Mouse (Mus musculus) erythroblast, embryonic 14.5 days (primary cell): ENCODE data around the gene Znrf1. TPM values are rescaled to one million over a fixed set of nuclear protein-coding genes. Genes with fewer than 3 reads are reported as not detected.
"Not testable (repeated sequence)": the region's sequence is repeated elsewhere in the genome, so short reads cannot be mapped to it uniquely, and the experiment has no call there.

Source experiments
- H3K27me3 ChIP-seq: 2 replicates; pipeline ENCODE4 v1.6.1; 2012; ENCODE audit warnings: inconsistent platforms; ENCODE audit not compliant: control insufficient read depth
- H3K36me3 ChIP-seq: 2 replicates; pipeline ENCODE4 v1.6.1; 2012; ENCODE audit warnings: mild to moderate bottlenecking, inconsistent platforms; ENCODE audit not compliant: control insufficient read depth
- H3K4me1 ChIP-seq: 2 replicates; pipeline ENCODE4 v1.6.1; 2012; ENCODE audit warnings: inconsistent platforms; ENCODE audit not compliant: control insufficient read depth
- H3K4me3 ChIP-seq: replicated peaks from 2 replicates; pipeline ENCODE3; 2012; ENCODE audit warnings: moderate library complexity, mild to moderate bottlenecking, inconsistent platforms
- H3K9me3 ChIP-seq: 2 replicates; pipeline ENCODE4 v1.6.1; 2012; ENCODE audit warnings: low read length, inconsistent platforms, mixed read lengths; ENCODE audit not compliant: control insufficient read depth
- GATA1 ChIP-seq: IDR thresholded peaks from 2 replicates; pipeline ENCODE4 v1.6.1; 2012; ENCODE audit warnings: low read length, inconsistent platforms, mixed read lengths
- TAL1 ChIP-seq: IDR thresholded peaks from 3 replicates; pipeline ENCODE4 v1.6.1; 2012; ENCODE audit warnings: low read length, inconsistent platforms, mixed read lengths
- polyA plus RNA-seq: library from polyadenylated mRNA; stranded (reverse); fragments of >175 nt; gene quantifications from 2 replicates; pipeline ENCODE4 v1.2.3, GENCODE M21; 2012

The Znrf1 gene
- polyA plus RNA-seq, result 0.85 and 1.6 TPM in 2 replicates

DNA sequence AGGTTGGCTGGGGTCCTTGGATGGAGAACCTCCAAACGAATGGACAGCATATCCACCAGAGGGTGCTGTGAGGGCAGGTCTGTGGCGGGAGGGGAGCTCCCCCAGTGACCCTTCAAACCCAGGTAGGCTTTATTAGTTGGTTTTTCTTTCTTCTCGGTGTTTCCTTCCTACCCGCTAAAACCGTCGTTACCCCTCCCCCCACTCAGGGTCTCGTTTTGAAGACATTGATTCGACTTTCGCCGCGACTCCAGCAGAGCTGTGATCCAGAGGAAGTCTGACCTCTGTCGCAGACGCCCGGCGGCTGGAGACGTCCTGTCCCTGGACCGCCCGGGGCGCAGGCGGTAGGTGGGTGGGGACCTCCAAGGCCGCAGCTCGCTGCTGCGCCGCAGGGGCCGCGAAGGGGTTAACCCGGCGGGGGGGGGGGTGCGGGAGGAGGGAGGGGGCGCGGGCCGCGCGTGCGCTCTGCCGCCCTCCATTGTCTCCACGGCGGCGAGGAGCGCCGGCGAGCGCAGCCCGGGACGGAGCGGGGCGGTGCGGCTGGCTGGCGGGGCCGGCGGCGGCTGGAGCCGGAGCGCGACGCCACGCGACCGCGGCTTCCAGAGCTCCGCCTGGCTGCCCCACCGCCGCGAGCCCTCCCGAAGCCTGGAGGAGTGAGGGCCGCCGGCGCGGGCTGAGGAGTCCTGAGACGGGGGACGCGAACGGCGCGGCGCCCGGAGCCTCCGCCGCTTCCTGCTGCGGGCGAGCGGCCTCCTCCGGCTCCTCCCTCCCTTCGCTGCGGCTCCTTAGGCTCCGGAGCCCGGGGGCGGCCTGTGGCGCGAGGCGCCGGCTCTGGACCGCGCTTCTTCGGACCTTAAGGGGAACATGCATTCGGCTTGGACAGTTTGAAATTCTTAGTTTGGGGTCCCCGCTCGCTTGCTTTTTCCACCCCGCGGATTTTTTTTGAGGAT, at the start of gene Znrf1:
Znrf1 (plus strand) TSS at position 67 of the 947 bp plus-strand sequence.
- H3K36me3 ChIP-seq, result no peaks in the 10 kb centered on the region
- no peaks in the 10 kb centered on the region for H3K9me3 ChIP-seq
- no peak for TF ChIP-seq TAL1
- TF ChIP-seq GATA1, result no peak
- peaks cover 34% of the 10 kb centered on the region for H3K4me1 ChIP-seq
- H3K4me3 ChIP-seq, result peak within 1 kb of the TSS; percentile 73
- H3K27me3 ChIP-seq, result peaks cover 16% of the 10 kb centered on the region

DNA sequence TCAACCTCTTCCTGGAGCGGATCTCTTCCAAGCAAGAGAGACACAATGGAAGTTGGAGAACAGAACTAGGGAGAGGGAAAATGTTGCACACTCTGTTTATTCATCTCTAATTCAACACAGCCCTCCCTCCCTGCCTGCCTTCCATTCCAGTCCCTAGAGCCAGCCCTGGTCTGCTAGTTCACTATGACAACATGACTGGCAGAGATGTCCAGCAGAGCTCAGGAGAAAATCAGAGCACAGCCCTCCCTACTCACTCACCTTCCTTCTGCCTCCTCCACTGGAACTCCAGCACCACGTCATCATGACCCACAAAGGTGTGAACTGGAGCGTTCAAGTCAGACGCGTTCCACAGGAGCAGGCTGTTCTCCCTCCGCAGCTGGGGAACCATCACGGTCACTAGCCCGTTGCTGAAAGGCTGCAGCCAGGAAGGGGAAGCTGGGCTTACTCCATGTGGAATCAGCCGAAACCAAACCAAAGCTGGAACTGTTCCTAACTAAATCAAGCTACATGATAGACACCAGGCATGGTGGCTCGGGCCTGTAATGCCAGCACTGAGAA, 45.8 kb upstream of the Znrf1 start:
- Histone ChIP-seq H3K9me3 (no peaks in the 10 kb centered on the region), H3K4me3 (no peak overlapping the region), H3K36me3 (peaks cover 33% of the 10 kb centered on the region), H3K27me3 (no peaks in the 10 kb centered on the region), H3K4me1 (no peaks in the 10 kb centered on the region)
- TF ChIP-seq GATA1 (no peak), TAL1 (no peak)

DNA sequence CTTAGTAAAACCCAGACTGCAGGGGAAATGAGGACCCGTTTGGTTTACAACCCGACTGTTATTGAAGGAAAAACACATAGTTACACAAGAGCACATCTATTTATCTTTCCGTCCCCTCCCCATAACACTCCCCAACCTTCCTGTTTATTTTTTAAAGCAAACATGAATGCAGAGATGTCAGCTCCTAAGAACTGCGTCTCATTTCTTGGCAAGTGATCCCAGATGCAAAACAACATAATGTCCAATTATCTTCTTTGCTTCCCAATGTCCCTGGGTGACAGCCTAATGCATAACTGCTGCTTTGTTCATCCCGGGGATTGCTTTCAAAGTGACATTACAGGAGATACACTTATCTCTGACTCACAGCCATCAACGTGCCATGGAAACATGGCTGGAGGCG, 44.7 kb upstream of the Znrf1 start:
- Histone ChIP-seq H3K9me3 (no peaks in the 10 kb centered on the region), H3K27me3 (no peaks in the 10 kb centered on the region), H3K4me3 (no peak overlapping the region), H3K4me1 (no peaks in the 10 kb centered on the region), H3K36me3 (peaks cover 36% of the 10 kb centered on the region)
- no peak for TF ChIP-seq GATA1

DNA sequence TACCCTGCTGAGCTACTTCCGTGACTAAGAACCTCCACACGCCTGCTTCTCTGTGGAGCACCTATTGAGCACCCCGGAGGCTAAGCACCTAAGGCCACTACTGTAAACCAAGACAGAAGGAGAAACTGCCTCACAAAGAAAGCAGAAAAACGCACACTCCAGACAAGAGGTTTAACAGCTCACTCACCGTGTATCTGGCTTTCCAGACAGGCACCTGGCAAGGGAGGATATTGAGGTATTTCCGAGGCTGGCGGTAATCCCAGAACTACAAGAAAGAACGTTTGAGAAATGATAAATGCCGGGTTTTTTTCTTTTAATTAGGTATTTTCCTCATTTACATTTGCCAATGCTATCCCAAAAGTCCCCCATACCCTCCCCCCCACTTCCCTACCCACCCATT, 43.4 kb upstream of the Znrf1 start:
- Histone ChIP-seq H3K9me3 (no peaks in the 10 kb centered on the region), H3K27me3 (no peaks in the 10 kb centered on the region), H3K4me3 (no peak overlapping the region), H3K36me3 (peaks cover 38% of the 10 kb centered on the region), H3K4me1 (no peaks in the 10 kb centered on the region)
- TF ChIP-seq TAL1 (no peak), GATA1 (no peak)

DNA sequence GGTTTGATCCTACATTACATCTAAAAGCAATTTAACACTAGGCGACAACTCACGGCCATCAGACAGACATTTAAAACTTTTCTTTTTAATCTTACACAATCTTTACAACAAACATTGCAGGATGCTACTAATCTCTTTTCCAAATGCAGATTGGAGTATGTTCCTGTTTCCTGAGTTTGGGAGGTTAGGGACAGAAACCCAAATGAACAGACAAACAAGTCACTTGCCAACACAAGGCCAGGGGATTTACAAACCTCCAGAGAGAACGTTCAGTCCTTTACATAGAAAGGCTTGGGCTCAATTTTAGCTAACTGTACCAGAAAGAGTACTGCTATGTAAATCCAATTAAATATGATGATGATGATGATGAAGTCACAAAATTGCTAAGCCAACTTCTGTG, 42.7 kb upstream of the Znrf1 start:
- no peaks in the 10 kb centered on the region for H3K4me1 ChIP-seq
- TF ChIP-seq GATA1, result no peak
- no peak for TF ChIP-seq TAL1
- H3K4me3 ChIP-seq, result no peak overlapping the region
- no peaks in the 10 kb centered on the region for H3K9me3 ChIP-seq
- H3K27me3 ChIP-seq, result no peaks in the 10 kb centered on the region
- peaks cover 43% of the 10 kb centered on the region for H3K36me3 ChIP-seq

DNA sequence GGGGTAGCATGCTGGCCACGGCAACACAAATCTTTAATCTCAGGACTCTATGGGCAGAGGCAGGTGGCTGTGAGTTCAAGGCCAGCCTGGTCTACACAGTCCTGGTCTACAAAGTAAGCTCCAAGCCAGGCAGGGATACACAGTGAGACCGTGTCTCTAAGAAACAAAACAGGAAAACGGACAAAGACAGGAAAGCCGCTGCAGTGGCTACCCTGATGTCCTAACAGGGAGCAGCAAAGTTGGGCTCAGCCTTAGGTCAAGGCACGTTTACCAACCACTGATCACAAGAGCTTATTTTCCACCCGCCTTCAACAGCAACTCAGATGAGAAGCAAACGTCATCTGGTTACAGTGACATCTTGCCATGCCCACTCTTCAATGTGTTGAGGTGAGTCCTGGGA, 39.6 kb upstream of the Znrf1 start:
- Histone ChIP-seq H3K4me1 (no peaks in the 10 kb centered on the region), H3K27me3 (no peaks in the 10 kb centered on the region), H3K9me3 (no peaks in the 10 kb centered on the region), H3K4me3 (no peak overlapping the region), H3K36me3 (peaks cover 58% of the 10 kb centered on the region)
- TF ChIP-seq TAL1, result no peak
- no peak for TF ChIP-seq GATA1

DNA sequence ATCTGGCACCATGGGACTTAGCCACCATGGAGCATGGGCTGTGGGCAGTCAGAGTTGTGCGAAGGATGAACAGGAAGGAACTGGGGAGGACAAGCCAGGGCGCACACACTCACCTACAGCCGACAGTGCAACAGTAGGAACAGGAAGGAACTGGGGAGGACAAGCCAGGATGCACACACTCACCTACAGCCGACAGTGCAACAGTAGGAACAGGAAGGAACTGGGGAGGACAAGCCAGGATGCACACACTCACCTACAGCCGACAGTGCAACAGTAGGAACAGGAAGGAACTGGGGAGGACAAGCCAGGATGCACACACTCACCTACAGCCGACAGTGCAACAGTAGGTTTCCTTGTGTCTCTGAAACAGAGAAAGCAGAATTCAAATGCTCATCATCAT, 37.6 kb upstream of the Znrf1 start:
- H3K4me3 ChIP-seq, H3K9me3 ChIP-seq, H3K4me1 ChIP-seq, H3K27me3 ChIP-seq: not testable (repeated sequence)
- peaks cover 63% of the 10 kb centered on the region for H3K36me3 ChIP-seq

DNA sequence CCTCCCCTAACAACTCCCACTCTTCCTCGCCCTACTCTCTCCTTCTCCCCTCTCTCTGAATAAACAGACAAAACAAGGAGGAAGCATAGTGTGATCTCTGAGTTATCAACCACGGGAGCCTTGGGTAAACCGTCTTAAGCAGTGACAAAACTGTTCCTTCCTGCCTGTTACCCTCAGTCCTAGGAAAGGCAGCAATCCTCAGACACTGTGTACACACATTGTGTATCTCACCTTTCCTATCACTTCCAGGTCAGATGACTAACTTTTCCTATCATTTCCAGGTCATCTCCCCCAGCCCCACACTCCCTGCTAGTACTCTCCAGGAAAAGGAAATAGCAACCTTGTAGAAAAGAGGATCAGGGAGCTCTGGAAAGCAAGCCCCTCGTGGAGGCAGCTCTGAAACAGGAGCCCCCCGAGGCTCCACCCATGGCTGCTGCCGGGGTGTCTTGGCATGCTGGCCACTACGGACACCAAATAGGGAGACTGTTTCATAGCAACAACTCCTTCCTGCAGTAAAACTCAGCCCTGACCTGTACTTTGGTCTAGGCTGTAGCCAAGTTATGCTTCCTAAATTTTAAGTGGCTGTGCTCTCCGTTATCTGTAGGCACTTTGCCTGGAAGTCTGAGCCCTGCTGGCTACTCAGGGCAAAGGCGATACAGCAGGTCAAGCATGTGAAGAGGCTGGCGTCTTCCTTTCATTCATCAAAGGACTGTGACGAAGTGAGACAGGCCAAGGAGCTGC, 34.0 kb upstream of the Znrf1 start:
- no peaks in the 10 kb centered on the region for H3K27me3 ChIP-seq

DNA sequence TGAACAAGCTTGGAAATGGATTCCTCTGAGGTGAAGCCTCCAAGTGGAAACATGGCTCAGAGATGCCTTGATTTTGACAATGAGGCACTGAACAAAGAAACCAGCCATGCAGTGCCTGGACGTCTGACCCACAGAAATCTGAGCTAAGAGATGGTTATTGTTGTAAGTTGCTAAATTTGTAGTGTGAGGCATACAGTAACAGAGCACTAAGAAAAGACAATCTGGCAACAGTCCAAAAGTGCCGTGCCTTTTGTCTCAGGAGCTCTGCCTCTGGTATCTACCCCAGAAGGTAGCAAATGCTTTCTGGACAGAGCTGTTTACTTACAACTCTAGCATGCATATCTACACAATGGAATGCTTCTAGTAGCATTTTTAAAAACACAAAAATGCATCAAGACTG, 27.3 kb upstream of the Znrf1 start:
- Histone ChIP-seq H3K4me3 (no peak overlapping the region), H3K9me3 (no peaks in the 10 kb centered on the region), H3K27me3 (no peaks in the 10 kb centered on the region), H3K36me3 (peaks cover 12% of the 10 kb centered on the region), H3K4me1 (peaks cover 48% of the 10 kb centered on the region)
- no peak for TF ChIP-seq TAL1
- TF ChIP-seq GATA1, result no peak

More for the DNA sequence above, 34.0 kb upstream of the Znrf1 start:
- H3K4me3 ChIP-seq, result no peak overlapping the region
- no peak for TF ChIP-seq TAL1
- no peaks in the 10 kb centered on the region for H3K9me3 ChIP-seq
- peaks cover 51% of the 10 kb centered on the region for H3K36me3 ChIP-seq
- H3K4me1 ChIP-seq, result no peaks in the 10 kb centered on the region; the same call in 1 of the 2 replicates
